Mouse (Mus musculus) limb, embryonic 11.5 days (tissue): ENCODE results near the gene Sppl2b. TPM values are rescaled to one million over a fixed set of nuclear protein-coding genes. Genes with fewer than 3 reads are reported as not detected.

Experiments
- ATAC-seq: fragments of 200-750 bp; cut with Nextera tagmentation; 2 replicates; pipeline ENCODE4 v1.8.0; 2017; ENCODE audit warnings: low read depth; ENCODE audit not compliant: insufficient number of reproducible peaks, low FRiP score, low TSS enrichment
- DNase-seq: peaks from one replicate; pipeline ENCODE4 v3.0.0-alpha.2; 2015; ENCODE audit warnings: low spot score
- H3K27ac ChIP-seq: fragments of 300-500 bp; sonication (generic); replicated peaks from 2 replicates; pipeline ENCODE4 v1.5.1; 2014; ENCODE audit warnings: low read depth, mild to moderate bottlenecking, low read length
- H3K27me3 ChIP-seq: fragments of 300-500 bp; sonication (generic); 2 replicates; pipeline ENCODE4 v1.6.1; 2014; ENCODE audit warnings: mild to moderate bottlenecking, low read length, mixed read lengths; ENCODE audit not compliant: control insufficient read depth, insufficient read depth
- H3K36me3 ChIP-seq: fragments of 300-500 bp; sonication (generic); 2 replicates; pipeline ENCODE4 v1.6.1; 2014; ENCODE audit warnings: mild to moderate bottlenecking, low read length, moderate library complexity, mixed read lengths; ENCODE audit not compliant: control insufficient read depth, insufficient read depth
- H3K4me1 ChIP-seq: fragments of 300-500 bp; sonication (generic); 2 replicates; pipeline ENCODE4 v1.6.1; 2014; ENCODE audit warnings: low read length, mixed read lengths; ENCODE audit not compliant: control insufficient read depth, insufficient read depth
- H3K4me2 ChIP-seq: fragments of 300-500 bp; sonication (generic); 2 replicates; pipeline ENCODE4 v1.6.1; 2014; ENCODE audit warnings: low read depth, mild to moderate bottlenecking, moderate library complexity; ENCODE audit not compliant: severe bottlenecking
- H3K4me3 ChIP-seq: fragments of 300-500 bp; sonication (generic); 2 replicates; pipeline ENCODE4 v1.5.1; 2014; ENCODE audit warnings: low read depth, low read length
- H3K9ac ChIP-seq: fragments of 300-500 bp; sonication (generic); 2 replicates; pipeline ENCODE4 v1.6.1; 2014; ENCODE audit warnings: mild to moderate bottlenecking, low read length
- H3K9me3 ChIP-seq: fragments of 300-500 bp; sonication (generic); 2 replicates; pipeline ENCODE4 v1.6.1; 2016; ENCODE audit warnings: low read length; ENCODE audit not compliant: control insufficient read depth
- WGBS: fragments of 180-500 bp; shearing (Covaris S2); extraction: QIAGEN DNeasy Blood & Tissue Kit; methylation state at CpG from one replicate; pipeline ENCODE4 v1.1.7; 2014; 5-methylcytosine and 5-hydroxymethylcytosine counted together
- polyA plus RNA-seq: library from polyadenylated mRNA; unstranded; fragments of >200 nt; fragmentation: Nextera tagmentation; extraction: Ambion mirVana; gene quantifications from 2 replicates; pipeline ENCODE4 v1.2.1, GENCODE M21; 2014

The Sppl2b gene
- polyA plus RNA-seq, 1 experiment from 2014 or later, result 26.8 TPM

DNA sequence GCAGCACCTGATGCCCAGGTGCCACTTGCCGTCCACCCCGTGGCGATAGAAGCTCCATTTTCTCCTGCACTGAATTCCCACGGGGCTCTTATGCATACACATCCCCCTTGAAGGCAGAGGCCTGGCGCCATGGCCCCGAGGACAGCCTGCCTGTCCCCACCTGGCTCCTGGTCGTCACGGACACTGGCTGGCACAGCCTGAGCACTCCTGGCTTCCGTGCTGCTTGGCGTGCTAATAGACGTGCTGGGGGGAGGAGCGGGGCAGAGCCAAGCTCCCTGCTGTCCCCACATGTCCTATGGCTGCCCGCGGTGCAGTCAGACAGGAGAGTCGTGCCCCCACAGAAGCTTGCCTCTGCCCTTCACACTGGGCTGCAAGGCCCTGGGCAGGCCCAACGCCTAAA is 9.4 kb downstream of the Sppl2b start:
- Histone ChIP-seq H3K9me3 (no peaks in the 10 kb centered on the region), H3K4me2 (no peak overlapping the region), H3K4me3 (no peak overlapping the region), H3K9ac (no peak overlapping the region), H3K36me3 (peaks cover 18% of the 10 kb centered on the region), H3K27me3 (no peaks in the 10 kb centered on the region), H3K27ac (no peak overlapping the region), H3K4me1 (no peaks in the 10 kb centered on the region)
- 88% methylated on average over 16 of the region's 16 CpGs for WGBS
- ATAC-seq (no peak), DNase-seq (no peak)

DNA sequence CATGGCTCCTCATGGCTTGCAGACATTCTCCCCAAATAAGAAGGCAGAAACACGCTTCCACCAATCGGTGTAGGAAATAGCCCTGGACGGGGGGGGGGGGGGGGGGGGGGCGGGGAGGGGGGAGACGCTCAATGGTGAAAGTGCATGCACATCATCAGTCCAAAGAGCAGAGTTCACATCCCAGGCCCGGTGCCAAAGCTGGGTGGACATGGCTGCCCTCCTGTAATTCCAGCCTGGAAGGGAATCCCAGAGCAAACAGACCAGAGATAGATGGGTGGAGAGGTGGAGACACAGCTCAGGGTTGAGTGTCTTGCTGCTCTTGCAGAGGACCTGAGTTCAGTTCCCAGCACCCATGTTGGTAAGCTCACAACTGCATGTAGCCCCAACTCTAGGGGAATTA is 15.9 kb downstream of the Sppl2b start:
- DNase-seq (no peak), ATAC-seq (no peak)
- Histone ChIP-seq H3K27me3 (no peaks in the 10 kb centered on the region), H3K9me3 (no peaks in the 10 kb centered on the region), H3K4me1 (no peaks in the 10 kb centered on the region), H3K4me2 (no peak overlapping the region), H3K9ac (no peak overlapping the region), H3K36me3 (peaks cover 5% of the 10 kb centered on the region), H3K27ac (no peak overlapping the region), H3K4me3 (no peak overlapping the region)
- WGBS, result 84% methylated on average over 2 of the region's 6 CpGs

DNA sequence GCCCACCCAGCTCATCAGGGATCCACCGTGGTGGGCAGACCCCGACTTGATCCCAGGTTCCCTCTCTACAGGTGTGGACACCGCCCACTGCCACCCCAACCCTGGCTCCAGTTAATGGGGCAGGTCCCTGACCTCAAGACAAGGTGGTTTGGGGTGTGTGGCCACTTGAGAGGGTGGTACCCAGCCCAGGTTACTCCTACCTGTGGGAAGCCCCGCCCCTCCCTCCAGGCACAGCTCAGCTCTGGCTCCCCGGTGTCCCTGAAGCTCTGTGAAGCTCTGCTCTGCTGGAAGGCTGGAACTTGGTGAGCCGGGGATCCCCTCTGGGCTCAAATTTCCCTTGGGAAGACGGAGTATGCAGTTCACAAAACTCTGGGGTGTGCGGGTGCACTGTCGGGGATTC is 16.5 kb downstream of the Sppl2b start, which contains the start of gene Tmprss9:
Gene Tmprss9, plus strand, starts transcription at position 268 of the 400 bp plus-strand sequence.
- DNase-seq (no peak), ATAC-seq (no peak)
- H3K4me3 ChIP-seq, result no peak within 1 kb of the TSS
- no peaks in the 10 kb centered on the region for H3K9me3 ChIP-seq
- H3K27me3 ChIP-seq, result no peaks in the 10 kb centered on the region
- 27% methylated on average over 9 of the region's 9 CpGs for WGBS
- H3K4me1 ChIP-seq, result no peaks in the 10 kb centered on the region
- H3K4me2 ChIP-seq, result no peak within 1 kb of the TSS
- peaks cover 2% of the 10 kb centered on the region for H3K36me3 ChIP-seq
- H3K9ac ChIP-seq, result no peak within 1 kb of the TSS
- no peak within 1 kb of the TSS for H3K27ac ChIP-seq

DNA sequence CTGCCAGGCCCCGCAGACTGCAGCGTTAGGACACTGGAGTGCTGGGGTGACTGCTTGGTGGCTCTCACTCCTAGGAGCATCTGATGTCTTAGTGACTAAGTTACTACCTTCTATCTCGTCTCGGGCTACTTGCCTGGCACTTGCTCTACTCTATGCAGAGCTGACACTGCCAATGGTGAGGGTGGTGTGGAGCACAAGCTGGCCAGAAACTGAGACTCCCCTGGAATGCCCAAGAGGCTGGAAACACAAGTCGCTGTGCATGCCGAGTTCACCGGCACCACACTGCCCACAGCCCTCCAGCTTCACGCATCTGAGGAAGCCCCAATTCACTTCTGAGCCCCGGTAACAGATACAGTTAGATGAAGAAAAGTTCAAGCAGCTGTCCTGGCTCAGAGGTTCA is 19.0 kb downstream of the Sppl2b start:
- no peak overlapping the region for H3K4me2 ChIP-seq
- H3K4me1 ChIP-seq, result no peaks in the 10 kb centered on the region
- DNase-seq (no peak), ATAC-seq (no peak)
- H3K27me3 ChIP-seq, result no peaks in the 10 kb centered on the region
- WGBS, result 81% methylated on average over 9 of the region's 9 CpGs
- H3K9ac ChIP-seq, result no peak overlapping the region
- no peaks in the 10 kb centered on the region for H3K9me3 ChIP-seq
- H3K27ac ChIP-seq, result no peak overlapping the region
- H3K36me3 ChIP-seq, result no peaks in the 10 kb centered on the region
- no peak overlapping the region for H3K4me3 ChIP-seq

DNA sequence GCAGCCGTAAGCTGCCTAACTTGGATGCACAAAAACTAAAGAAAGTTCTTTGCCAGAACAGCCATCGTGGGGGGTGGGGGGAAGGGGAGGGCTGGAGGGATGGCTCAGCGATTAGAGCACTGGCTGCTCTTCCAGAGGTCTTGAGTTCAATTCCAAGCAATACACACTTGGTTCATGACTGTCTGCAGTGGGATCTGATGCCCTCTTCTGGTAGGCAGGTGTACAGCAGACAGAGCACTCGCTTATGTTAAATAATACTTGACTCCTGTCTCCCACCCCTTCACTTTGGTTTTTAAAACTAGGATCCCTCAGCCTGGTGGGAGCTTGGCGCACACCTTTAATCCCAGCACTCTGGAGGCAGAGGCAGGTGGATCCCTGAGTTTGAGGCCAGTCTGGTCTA is 21.0 kb downstream of the Sppl2b start:
- Histone ChIP-seq H3K27ac (no peak overlapping the region), H3K4me3 (no peak overlapping the region), H3K9ac (no peak overlapping the region), H3K4me1 (no peaks in the 10 kb centered on the region), H3K27me3 (no peaks in the 10 kb centered on the region), H3K4me2 (no peak overlapping the region), H3K9me3 (no peaks in the 10 kb centered on the region), H3K36me3 (no peaks in the 10 kb centered on the region)
- 34% methylated on average over 5 of the region's 5 CpGs for WGBS
- peak; percentile 74 for DNase-seq
- ATAC-seq, result no peak

DNA sequence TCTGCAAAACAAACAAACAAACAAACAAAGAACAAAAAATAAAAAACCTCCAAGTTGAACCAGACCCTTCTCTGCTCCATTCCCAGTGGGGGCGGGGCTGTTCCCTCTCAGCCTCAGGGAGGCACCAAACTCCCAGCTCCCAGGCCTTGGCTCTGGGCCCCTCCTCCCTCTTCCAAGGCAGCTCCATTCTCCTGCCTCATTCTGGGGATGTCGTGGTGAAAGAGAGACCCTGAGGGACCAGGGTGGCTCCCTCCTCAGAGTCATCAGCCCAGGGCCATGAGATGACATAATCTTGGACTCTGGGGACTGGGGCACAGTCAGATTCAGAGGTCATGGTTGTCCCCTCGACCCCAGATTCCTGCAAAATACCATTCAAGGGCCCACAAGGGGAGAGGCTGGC is 21.5 kb downstream of the Sppl2b start:
- H3K27me3 ChIP-seq, result no peaks in the 10 kb centered on the region
- no peak overlapping the region for H3K27ac ChIP-seq
- DNase-seq, result no peak
- WGBS, result 13% methylated on average over 3 of the region's 3 CpGs
- H3K36me3 ChIP-seq, result no peaks in the 10 kb centered on the region
- no peak overlapping the region for H3K4me3 ChIP-seq
- no peak for ATAC-seq
- H3K4me2 ChIP-seq, result no peak overlapping the region
- H3K9me3 ChIP-seq, result no peaks in the 10 kb centered on the region
- H3K9ac ChIP-seq, result no peak overlapping the region
- no peaks in the 10 kb centered on the region for H3K4me1 ChIP-seq

DNA sequence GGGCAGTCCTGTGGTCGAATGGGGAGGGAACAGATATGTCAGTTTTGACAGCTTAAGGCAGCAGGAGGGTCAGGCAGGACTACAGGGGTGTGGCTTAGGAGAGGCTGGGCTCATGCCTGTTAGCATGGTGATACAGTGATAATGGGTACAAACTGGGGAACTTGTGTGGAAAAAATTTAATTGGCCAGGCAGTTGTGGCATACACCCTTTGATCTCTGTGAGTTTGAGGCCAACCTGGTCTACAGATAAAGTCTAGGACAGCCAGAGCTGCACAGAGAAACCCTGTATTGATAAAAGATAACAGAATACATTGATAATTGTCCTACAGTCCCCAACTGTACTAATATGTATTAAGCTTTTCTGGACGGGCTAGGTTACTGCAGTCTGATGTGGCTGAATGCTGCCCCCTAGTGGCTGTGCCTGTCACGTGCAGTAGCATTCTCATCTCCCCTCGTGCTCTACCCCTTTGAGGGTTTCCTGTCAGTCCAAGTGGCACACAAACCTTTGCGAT is 25.1 kb downstream of the Sppl2b start:
- Histone ChIP-seq H3K27me3 (no peaks in the 10 kb centered on the region), H3K4me1 (no peaks in the 10 kb centered on the region), H3K27ac (no peak overlapping the region), H3K36me3 (no peaks in the 10 kb centered on the region), H3K4me2 (no peak overlapping the region), H3K4me3 (no peak overlapping the region), H3K9ac (no peak overlapping the region), H3K9me3 (no peaks in the 10 kb centered on the region)
- WGBS, result 22% methylated on average over 5 of the region's 5 CpGs
- ATAC-seq, result no peak
- DNase-seq, result peak; percentile 78

DNA sequence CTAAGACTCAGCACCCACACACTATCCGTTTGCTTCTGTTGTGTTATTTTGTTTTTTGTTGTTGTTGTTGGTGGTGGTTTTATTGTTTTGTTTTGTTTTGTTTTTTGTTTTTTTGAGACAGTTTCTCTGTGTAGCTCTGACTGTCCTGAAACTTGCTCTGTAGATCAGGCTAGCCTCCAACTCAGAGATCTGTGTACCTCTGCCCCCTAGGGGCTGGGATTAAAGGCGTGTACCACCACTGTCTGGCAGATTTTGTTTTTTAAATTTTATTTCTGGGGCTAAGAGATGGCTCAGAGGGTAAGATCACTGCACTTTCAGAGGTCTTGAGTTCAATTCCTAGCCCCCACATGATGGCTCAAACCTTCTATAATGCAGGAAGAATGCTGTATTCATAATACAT is 25.8 kb downstream of the Sppl2b start:
- Histone ChIP-seq H3K9me3 (no peaks in the 10 kb centered on the region), H3K4me1 (no peaks in the 10 kb centered on the region), H3K4me3 (no peak overlapping the region), H3K36me3 (no peaks in the 10 kb centered on the region), H3K27me3 (no peaks in the 10 kb centered on the region), H3K27ac (no peak overlapping the region), H3K9ac (no peak overlapping the region), H3K4me2 (no peak overlapping the region)
- DNase-seq (no peak), ATAC-seq (no peak)
- 80% methylated on average over 2 of the region's 2 CpGs for WGBS

DNA sequence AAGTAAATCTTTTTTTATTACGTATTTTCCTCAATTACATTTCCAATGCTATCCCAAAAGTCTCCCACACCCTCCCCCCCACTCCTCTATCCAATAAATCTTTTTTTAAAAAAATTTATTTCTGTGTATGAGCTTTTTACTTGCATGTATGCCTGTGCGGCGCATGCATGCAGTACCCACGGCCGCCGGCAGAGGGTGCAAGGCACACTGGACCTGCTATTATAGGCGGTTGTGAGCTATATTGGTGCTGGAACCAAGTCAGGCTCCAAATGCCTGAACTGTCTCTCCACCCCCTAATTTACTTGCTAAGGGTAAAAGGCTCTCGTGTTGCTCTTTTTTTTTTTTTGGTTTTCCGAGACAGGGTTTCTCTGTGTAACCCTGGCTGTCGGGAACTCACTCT is 26.2 kb downstream of the Sppl2b start:
- no peaks in the 10 kb centered on the region for H3K36me3 ChIP-seq
- no peak overlapping the region for H3K27ac ChIP-seq
- WGBS, result 24% methylated on average over 10 of the region's 10 CpGs
- no peaks in the 10 kb centered on the region for H3K27me3 ChIP-seq
- H3K9me3 ChIP-seq, result no peaks in the 10 kb centered on the region
- ATAC-seq (no peak), DNase-seq (peak; percentile 88)
- no peak overlapping the region for H3K4me2 ChIP-seq
- no peak overlapping the region for H3K9ac ChIP-seq
- no peak overlapping the region for H3K4me3 ChIP-seq
- H3K4me1 ChIP-seq, result no peaks in the 10 kb centered on the region
